Mouse (Mus musculus) forebrain, embryonic 16.5 days (tissue): Measurements from ENCODE around the gene Exosc6. TPM values are rescaled to one million over a fixed set of nuclear protein-coding genes. Genes with fewer than 3 reads are reported as not detected.

Experiments
- ATAC-seq: fragments of 200-750 bp; cut with Nextera tagmentation; 2 replicates; pipeline ENCODE4 v1.8.0; 2017; ENCODE audit warnings: mild to moderate bottlenecking, moderate library complexity
- H3K27ac ChIP-seq: fragments of 300-500 bp; sonication (generic); 2 replicates; pipeline ENCODE4 v1.5.1; 2014; ENCODE audit warnings: low read length, control low read depth
- H3K27me3 ChIP-seq: fragments of 300-500 bp; sonication (generic); replicated peaks from 2 replicates; pipeline ENCODE4 v1.6.1; 2014; ENCODE audit warnings: low read length; ENCODE audit not compliant: control insufficient read depth, insufficient read depth
- H3K36me3 ChIP-seq: fragments of 300-500 bp; sonication (generic); 2 replicates; pipeline ENCODE4 v1.6.1; 2014; ENCODE audit not compliant: control insufficient read depth, insufficient read depth
- H3K4me1 ChIP-seq: fragments of 300-500 bp; sonication (generic); replicated peaks from 2 replicates; pipeline ENCODE4 v1.6.1; 2014; ENCODE audit warnings: low read length; ENCODE audit not compliant: control insufficient read depth, insufficient read depth
- H3K4me2 ChIP-seq: fragments of 300-500 bp; sonication (generic); 2 replicates; pipeline ENCODE4 v1.6.1; 2014; ENCODE audit warnings: mild to moderate bottlenecking, low read length, control low read depth
- H3K4me3 ChIP-seq: fragments of 300-500 bp; sonication (generic); replicated peaks from 2 replicates; pipeline ENCODE4 v1.5.1; 2014; ENCODE audit warnings: mild to moderate bottlenecking, low read length, control low read depth
- H3K9ac ChIP-seq: fragments of 300-500 bp; sonication (generic); replicated peaks from 2 replicates; pipeline ENCODE4 v1.6.1; 2014; ENCODE audit warnings: low read depth, low read length, control low read depth
- H3K9me3 ChIP-seq: fragments of 300-500 bp; sonication (generic); 2 replicates; pipeline ENCODE4 v1.6.1; 2016; ENCODE audit warnings: low read length; ENCODE audit not compliant: control insufficient read depth
- WGBS: fragments of 180-500 bp; shearing (Covaris S2); extraction: QIAGEN DNeasy Blood & Tissue Kit; methylation state at CpG from one replicate; pipeline ENCODE4 v1.1.7; 2014; 5-methylcytosine and 5-hydroxymethylcytosine counted together
- polyA plus RNA-seq: library from polyadenylated mRNA; unstranded; fragments of >200 nt; fragmentation: Nextera tagmentation; extraction: Ambion mirVana; gene quantifications from 2 replicates; pipeline ENCODE4 v1.2.1, GENCODE M21; 2015

The Exosc6 gene
- polyA plus RNA-seq, 1 experiment from 2014 or later, result not detected

DNA sequence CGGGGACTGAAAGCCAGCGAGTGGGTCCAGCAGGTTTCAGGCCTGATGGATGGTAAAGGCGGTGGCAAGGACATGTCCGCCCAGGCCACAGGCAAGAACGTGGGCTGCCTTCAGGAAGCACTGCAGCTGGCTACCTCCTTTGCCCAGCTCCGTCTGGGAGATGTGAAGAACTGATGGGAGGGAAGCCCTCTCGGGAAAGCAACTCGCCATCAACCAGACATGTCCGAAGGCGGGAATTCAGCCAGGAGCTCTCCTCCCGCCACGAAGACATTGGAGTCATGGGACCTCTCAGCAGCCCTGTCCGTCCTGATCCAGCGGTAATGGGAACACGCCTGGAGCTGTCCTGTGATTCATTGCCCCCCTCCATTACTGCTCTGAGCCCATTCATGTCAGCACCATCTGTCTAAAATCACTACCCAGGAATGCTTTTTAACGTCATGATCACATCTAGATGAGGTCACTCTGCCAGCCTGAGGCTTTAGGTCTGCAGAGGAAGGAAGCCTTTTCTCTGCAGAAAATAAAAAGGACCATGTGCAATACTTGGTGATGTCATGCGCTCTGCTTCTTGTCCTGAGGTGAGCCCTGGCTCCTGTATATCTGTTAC, 1.0 kb upstream of the Exosc6 start:
- H3K4me3 ChIP-seq, result no peak overlapping the region
- no peak overlapping the region for H3K4me2 ChIP-seq
- H3K36me3 ChIP-seq, result peaks cover 25% of the 10 kb centered on the region
- H3K27ac ChIP-seq, result no peak overlapping the region
- peaks cover 15% of the 10 kb centered on the region for H3K4me1 ChIP-seq
- H3K9ac ChIP-seq, result no peak overlapping the region
- H3K9me3 ChIP-seq, result no peaks in the 10 kb centered on the region
- ATAC-seq, result no peak
- WGBS, result 90% methylated on average over 17 of the region's 17 CpGs
- H3K27me3 ChIP-seq, result no peaks in the 10 kb centered on the region

DNA sequence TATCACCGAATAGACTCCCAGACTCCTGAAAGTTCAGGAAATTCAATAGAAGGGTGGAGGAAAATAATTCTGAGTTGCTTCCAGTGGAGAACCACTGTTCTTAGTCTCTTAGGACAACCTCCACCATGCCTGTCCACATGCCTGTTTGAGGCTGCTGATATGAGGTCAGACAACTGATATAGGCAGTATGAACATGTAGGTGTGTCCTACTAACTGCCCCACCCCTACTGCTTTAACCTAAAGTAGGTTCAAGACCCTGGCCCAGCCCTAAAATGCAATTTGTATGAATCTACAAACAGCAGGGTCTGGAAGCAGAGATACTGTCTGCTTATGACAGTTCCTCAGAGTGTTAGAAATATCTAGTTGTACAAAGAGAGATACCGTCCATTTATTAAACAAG, 478 bp upstream of the Exosc6 start:
- Histone ChIP-seq H3K4me1 (peaks cover 15% of the 10 kb centered on the region), H3K9me3 (no peaks in the 10 kb centered on the region), H3K4me2 (no peak overlapping the region), H3K36me3 (peaks cover 20% of the 10 kb centered on the region), H3K9ac (no peak overlapping the region), H3K27ac (no peak overlapping the region), H3K27me3 (no peaks in the 10 kb centered on the region), H3K4me3 (no peak overlapping the region)
- WGBS, result 62% methylated on average over 2 of the region's 2 CpGs
- peak; percentile 8; the same call in 1 of the 2 replicates for ATAC-seq

GRCm38 (mm10) chr8:111056691-111057293, 653 bp downstream of the Exosc6 start:
- Histone ChIP-seq H3K36me3 (peaks cover 16% of the 10 kb centered on the region), H3K27ac (peak overlapping the region; percentile 58), H3K4me3 (peak overlapping the region; percentile 76), H3K4me2 (peak overlapping the region; percentile 98), H3K27me3 (no peaks in the 10 kb centered on the region), H3K9ac (peak overlapping the region; percentile 74), H3K9me3 (no peaks in the 10 kb centered on the region), H3K4me1 (peaks cover 22% of the 10 kb centered on the region)
- peak; percentile 63 for ATAC-seq
- WGBS, result under 1% methylated on average over 49 of the region's 63 CpGs

DNA sequence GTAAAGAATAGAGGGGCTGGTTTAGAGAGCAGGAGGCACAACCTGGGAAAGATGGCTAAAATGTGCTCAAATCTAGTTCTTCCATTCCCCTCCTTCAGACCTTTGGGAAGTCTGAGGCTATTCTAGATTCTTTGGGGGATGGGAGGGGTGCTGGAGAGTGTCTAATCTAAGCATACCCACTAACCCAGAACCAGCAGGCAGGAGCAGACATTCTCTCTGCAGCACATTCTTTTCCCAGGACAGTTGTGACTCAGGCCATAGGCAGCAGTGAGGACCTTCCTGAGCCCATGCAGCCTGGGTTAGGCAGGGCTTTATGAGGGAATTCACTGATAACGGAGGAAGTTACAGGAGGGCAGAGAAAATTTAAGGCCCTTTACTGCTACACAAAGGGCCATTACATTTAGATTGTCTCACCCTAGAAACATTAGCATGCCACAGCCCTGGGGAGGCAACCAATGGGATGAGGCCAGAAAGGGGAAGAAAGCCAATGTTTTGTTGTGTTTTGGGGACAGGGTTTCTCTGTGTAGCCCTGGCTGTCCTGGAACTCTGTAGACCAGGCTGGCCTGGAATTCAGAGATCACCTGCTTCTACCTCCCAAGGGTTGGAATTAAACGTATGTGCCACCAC, 2.9 kb downstream of the Exosc6 start:
- Histone ChIP-seq H3K9ac (no peak overlapping the region), H3K27ac (no peak overlapping the region), H3K9me3 (no peaks in the 10 kb centered on the region), H3K4me1 (peaks cover 25% of the 10 kb centered on the region), H3K4me2 (no peak overlapping the region), H3K4me3 (no peak overlapping the region), H3K27me3 (no peaks in the 10 kb centered on the region), H3K36me3 (peaks cover 4% of the 10 kb centered on the region; the same call in 1 of the 2 replicates)
- 64% methylated on average over 2 of the region's 2 CpGs for WGBS
- ATAC-seq, result no peak

GRCm38 (mm10) chr8:111061688-111062071, 5.5 kb downstream of the Exosc6 start:
- Histone ChIP-seq H3K4me3 (peak overlapping the region; percentile 78), H3K4me1 (peaks cover 25% of the 10 kb centered on the region), H3K27ac (peak overlapping the region; percentile 90), H3K4me2 (peak overlapping the region; percentile 79), H3K9me3 (no peaks in the 10 kb centered on the region), H3K36me3 (no peaks in the 10 kb centered on the region), H3K27me3 (no peaks in the 10 kb centered on the region), H3K9ac (peak overlapping the region; percentile 80)
- 1% methylated on average over 14 of the region's 14 CpGs for WGBS
- ATAC-seq, result no peak

DNA sequence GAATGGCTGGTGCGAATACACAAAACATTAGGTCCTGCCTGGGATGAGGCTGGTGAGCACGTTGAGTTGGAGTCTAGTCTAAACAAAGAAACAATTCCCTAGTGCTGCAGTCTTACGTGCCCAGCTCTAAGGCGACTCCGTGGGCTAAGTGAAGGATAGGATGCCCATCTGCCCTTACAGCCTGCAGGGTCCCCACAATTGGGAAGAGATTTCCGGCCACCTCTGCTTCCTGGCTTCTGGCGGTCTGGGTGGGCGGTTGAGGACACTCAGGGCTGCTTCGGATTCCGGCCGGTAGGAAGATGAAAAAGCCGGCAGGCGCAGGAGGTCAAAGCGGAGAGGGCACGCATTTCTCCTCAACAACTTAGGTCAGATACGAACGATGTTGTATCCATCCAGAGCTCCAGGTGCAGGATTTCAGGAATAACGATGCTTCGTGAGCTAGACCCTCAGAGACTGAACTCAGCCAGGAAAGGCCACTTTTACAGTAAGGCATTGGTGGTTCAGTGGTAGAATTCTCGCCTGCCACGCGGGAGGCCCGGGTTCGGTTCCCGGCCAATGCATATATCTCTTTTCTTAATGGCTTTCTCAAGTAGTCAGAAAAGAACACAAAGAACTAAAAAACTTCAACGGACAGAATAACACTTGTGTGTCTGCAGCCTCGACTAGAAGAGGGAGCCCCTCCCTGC, 6.1 kb downstream of the Exosc6 start:
- Histone ChIP-seq H3K9ac (peak overlapping the region; percentile 80), H3K9me3 (no peaks in the 10 kb centered on the region), H3K4me3 (peak overlapping the region; percentile 78), H3K4me1 (peaks cover 20% of the 10 kb centered on the region), H3K36me3 (no peaks in the 10 kb centered on the region), H3K27me3 (peaks cover 3% of the 10 kb centered on the region; the same call in 1 of the 2 replicates), H3K4me2 (peak overlapping the region; percentile 79), H3K27ac (peak overlapping the region; percentile 90)
- ATAC-seq, result peak; percentile 91
- under 1% methylated on average over 27 of the region's 27 CpGs for WGBS

GRCm38 (mm10) chr8:111062893-111063292, 6.8 kb downstream of the Exosc6 start:
- Histone ChIP-seq H3K4me1 (peaks cover 13% of the 10 kb centered on the region), H3K36me3 (no peaks in the 10 kb centered on the region), H3K27me3 (peaks cover 3% of the 10 kb centered on the region; the same call in 1 of the 2 replicates), H3K4me3 (no peak overlapping the region), H3K9me3 (no peaks in the 10 kb centered on the region), H3K4me2 (peak overlapping the region; percentile 35), H3K27ac (no peak overlapping the region; the same call in 1 of the 2 replicates), H3K9ac (no peak overlapping the region)
- ATAC-seq, result no peak
- WGBS, result 35% methylated on average over 2 of the region's 2 CpGs

DNA sequence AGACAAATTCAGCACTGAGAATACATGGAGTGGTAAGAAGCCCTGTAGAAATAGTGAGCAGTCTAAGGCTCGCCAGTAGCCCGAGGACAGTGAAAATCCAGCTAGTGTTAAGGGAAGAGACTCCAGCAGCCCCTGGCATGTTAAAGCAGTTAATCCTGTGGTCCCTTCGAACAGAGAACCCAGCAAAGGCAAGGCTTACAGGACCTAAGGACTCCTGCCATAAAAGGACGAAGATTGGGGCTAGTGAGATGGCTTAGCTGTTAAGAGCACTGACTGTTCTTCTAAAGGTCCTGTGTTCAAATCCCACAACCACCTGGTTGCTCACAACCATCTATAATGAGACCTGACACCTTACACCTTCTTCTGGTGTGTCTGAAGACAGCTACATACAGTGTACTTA, 10.2 kb downstream of the Exosc6 start:
- Histone ChIP-seq H3K27me3 (peaks cover 3% of the 10 kb centered on the region; the same call in 1 of the 2 replicates), H3K4me1 (peaks cover 6% of the 10 kb centered on the region), H3K27ac (no peak overlapping the region), H3K9ac (no peak overlapping the region), H3K36me3 (no peaks in the 10 kb centered on the region), H3K4me3 (no peak overlapping the region), H3K9me3 (no peaks in the 10 kb centered on the region), H3K4me2 (no peak overlapping the region)
- no peak for ATAC-seq
- WGBS, result 67% methylated on average over 4 of the region's 4 CpGs

DNA sequence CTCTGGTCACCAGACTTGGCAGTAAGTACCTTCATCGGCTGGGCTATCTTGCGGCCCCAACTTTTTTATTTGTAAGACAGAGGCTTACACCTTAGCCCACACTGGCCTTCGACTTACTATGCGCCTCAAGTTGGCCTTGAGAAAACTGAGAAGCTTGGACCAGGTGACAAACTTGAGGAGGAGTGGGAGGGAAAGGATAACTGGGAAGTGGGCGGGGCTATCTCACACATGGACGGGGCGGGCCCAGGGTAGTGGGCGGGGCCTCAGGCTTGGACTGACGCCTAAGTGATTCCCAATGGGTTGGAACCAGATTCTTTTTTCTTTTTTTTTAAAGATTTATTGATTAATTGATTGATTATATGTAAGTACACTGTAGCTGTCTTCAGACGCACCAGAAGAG, 11.3 kb downstream of the Exosc6 start:
- Histone ChIP-seq H3K27ac (no peak overlapping the region), H3K4me3 (no peak overlapping the region), H3K4me2 (no peak overlapping the region), H3K27me3 (peaks cover 3% of the 10 kb centered on the region; the same call in 1 of the 2 replicates), H3K9ac (no peak overlapping the region), H3K9me3 (no peaks in the 10 kb centered on the region), H3K36me3 (no peaks in the 10 kb centered on the region), H3K4me1 (0 out of 2 replicates have a peak, but pooled peaks cover 3% of the 10 kb centered on the region)
- ATAC-seq, result no peak
- WGBS, result 32% methylated on average over 10 of the region's 10 CpGs
